Mouse (Mus musculus) limb, embryonic 14.5 days (tissue): ENCODE data around the gene Tmem50a. TPM values are rescaled to one million over a fixed set of nuclear protein-coding genes. Genes with fewer than 3 reads are reported as not detected.
A peak's percentile ranks its signal among the peaks of the same experiment; 100 is the strongest.
"Not testable (repeated sequence)": the region's sequence is repeated elsewhere in the genome, so short reads cannot be mapped to it uniquely, and the experiment has no call there.

Experiments used
- ATAC-seq: fragments of 200-750 bp; cut with Nextera tagmentation; 2 replicates; pipeline ENCODE4 v1.8.0; 2017; ENCODE audit warnings: low read depth, moderate number of reproducible peaks, moderate TSS enrichment; ENCODE audit not compliant: low FRiP score
- DNase-seq: peaks from one replicate; pipeline ENCODE4 v3.0.0-alpha.2; 2015; ENCODE audit warnings: low spot score
- H3K27ac ChIP-seq: fragments of 300-500 bp; sonication (generic); replicated peaks from 2 replicates; pipeline ENCODE4 v1.5.1; 2014; ENCODE audit warnings: low read depth, mild to moderate bottlenecking, low read length, moderate library complexity, mixed read lengths
- H3K27me3 ChIP-seq: fragments of 300-500 bp; sonication (generic); 2 replicates; pipeline ENCODE4 v1.6.1; 2014; ENCODE audit warnings: low read length, mixed read lengths; ENCODE audit not compliant: control insufficient read depth, insufficient read depth
- H3K36me3 ChIP-seq: fragments of 300-500 bp; sonication (generic); 2 replicates; pipeline ENCODE4 v1.6.1; 2014; ENCODE audit warnings: mild to moderate bottlenecking, low read length, moderate library complexity, mixed read lengths; ENCODE audit not compliant: control insufficient read depth, insufficient read depth
- H3K4me1 ChIP-seq: fragments of 300-500 bp; sonication (generic); 2 replicates; pipeline ENCODE4 v1.6.1; 2014; ENCODE audit warnings: antibody characterized with exemption, low read length, mixed read lengths; ENCODE audit not compliant: control insufficient read depth, insufficient read depth
- H3K4me2 ChIP-seq: fragments of 300-500 bp; sonication (generic); replicated peaks from 2 replicates; pipeline ENCODE4 v1.6.1; 2014; ENCODE audit warnings: low read depth, mild to moderate bottlenecking, low read length, moderate library complexity; ENCODE audit not compliant: severe bottlenecking
- H3K4me3 ChIP-seq: fragments of 300-500 bp; sonication (generic); replicated peaks from 2 replicates; pipeline ENCODE4 v1.5.1; 2014; ENCODE audit warnings: low read length
- H3K9ac ChIP-seq: fragments of 300-500 bp; sonication (generic); 2 replicates; pipeline ENCODE4 v1.6.1; 2014; ENCODE audit warnings: mild to moderate bottlenecking, low read depth, low read length, moderate library complexity; ENCODE audit not compliant: severe bottlenecking
- H3K9me3 ChIP-seq: fragments of 300-500 bp; sonication (generic); 2 replicates; pipeline ENCODE4 v1.6.1; 2016; ENCODE audit warnings: low read length; ENCODE audit not compliant: control insufficient read depth
- POLR2A ChIP-seq: fragments of 200-500 bp; IDR thresholded peaks from 2 replicates; pipeline ENCODE4 v1.8.0; 2012; ENCODE audit warnings: inconsistent platforms, mild to moderate bottlenecking, moderate library complexity, borderline replicate concordance; ENCODE audit not compliant: insufficient read depth, insufficient read length; ENCODE audit errors: extremely low read depth
- WGBS: fragments of 180-500 bp; shearing (Covaris S2); extraction: QIAGEN DNeasy Blood & Tissue Kit; methylation state at CpG from one replicate; pipeline ENCODE4 v1.1.7; 2014; 5-methylcytosine and 5-hydroxymethylcytosine counted together
- polyA plus RNA-seq, 2 experiments: library from polyadenylated mRNA; depleted of rRNA in 1 of 2; stranded (reverse) in 1 of 2; unstranded in 1 of 2; fragments of >200 nt; fragmentation: Nextera tagmentation in 1 of 2; extraction: Ambion mirVana in 1 of 2; gene quantifications; 2 replicates each; pipeline versions ENCODE4 v1.2.1 to v1.2.3; 2012 to 2014

The Tmem50a gene
- polyA plus RNA-seq, 2 experiments: 119 to 166 TPM

GRCm38 (mm10) chr4:134917194-134917593 is 2.4 kb upstream of the Tmem50a start:
- H3K36me3 ChIP-seq: peaks cover 7% of the 10 kb centered on the region; the same call in 1 of the 2 replicates
- no peak overlapping the region for H3K27ac ChIP-seq
- no peak for TF ChIP-seq POLR2A
- no peak overlapping the region for H3K9ac ChIP-seq
- no peaks in the 10 kb centered on the region for H3K27me3 ChIP-seq
- ATAC-seq (no peak), DNase-seq (no peak)
- WGBS: 70% methylated on average over 3 of the region's 3 CpGs
- H3K4me3 ChIP-seq: no peak overlapping the region
- peaks cover 4% of the 10 kb centered on the region for H3K4me1 ChIP-seq
- no peaks in the 10 kb centered on the region for H3K9me3 ChIP-seq
- H3K4me2 ChIP-seq: no peak overlapping the region

GRCm38 (mm10) chr4:134915223-134916050 is 613 bp upstream of the Tmem50a start:
- DNase-seq (no peak), ATAC-seq (no peak; the same call in 1 of the 2 replicates)
- peaks cover 4% of the 10 kb centered on the region for H3K4me1 ChIP-seq
- H3K9me3 ChIP-seq: no peaks in the 10 kb centered on the region
- peaks cover 13% of the 10 kb centered on the region; the same call in 1 of the 2 replicates for H3K36me3 ChIP-seq
- no peak for TF ChIP-seq POLR2A
- peak overlapping the region; percentile 76 for H3K4me3 ChIP-seq
- no peaks in the 10 kb centered on the region for H3K27me3 ChIP-seq
- H3K27ac ChIP-seq: no peak overlapping the region
- WGBS: 54% methylated on average over 14 of the region's 14 CpGs
- peak overlapping the region; percentile 54 for H3K4me2 ChIP-seq
- peak overlapping the region; percentile 76; the same call in 1 of the 2 replicates for H3K9ac ChIP-seq

GRCm38 (mm10) chr4:134914122-134914863 is 531 bp downstream of the Tmem50a start:
- Histone ChIP-seq H3K4me1 (peaks cover 4% of the 10 kb centered on the region), H3K9ac (peak overlapping the region; percentile 76), H3K27ac (peak overlapping the region; percentile 73), H3K27me3 (no peaks in the 10 kb centered on the region), H3K4me3 (peak overlapping the region; percentile 76), H3K4me2 (peak overlapping the region; percentile 54), H3K9me3 (no peaks in the 10 kb centered on the region), H3K36me3 (peaks cover 21% of the 10 kb centered on the region)
- no peak for TF ChIP-seq POLR2A
- ATAC-seq (peak; percentile 72), DNase-seq (no peak)
- 2% methylated on average over 40 of the region's 43 CpGs for WGBS

- Histone ChIP-seq H3K4me1 (peaks cover 4% of the 10 kb centered on the region), H3K9me3 (no peaks in the 10 kb centered on the region), H3K36me3 (peaks cover 29% of the 10 kb centered on the region), H3K4me3 (no peak overlapping the region; the same call in 1 of the 2 replicates), H3K27me3 (no peaks in the 10 kb centered on the region), H3K27ac (no peak overlapping the region), H3K4me2 (0 out of 2 replicates have a peak overlapping the region, but pooled peaks have one; percentile 1), H3K9ac (no peak overlapping the region)
- DNase-seq (no peak), ATAC-seq (no peak)
- no peak for TF ChIP-seq POLR2A
- 33% methylated on average over 3 of the region's 3 CpGs for WGBS
Observed at GRCm38 (mm10) chr4:134913413-134913812, 1.4 kb downstream of the Tmem50a start.

GRCm38 (mm10) chr4:134911406-134911805 is 3.4 kb downstream of the Tmem50a start:
- peaks cover 46% of the 10 kb centered on the region for H3K36me3 ChIP-seq
- not testable (repeated sequence) for DNase-seq, H3K27ac ChIP-seq, H3K27me3 ChIP-seq, H3K4me3 ChIP-seq, H3K4me1 ChIP-seq, ATAC-seq, H3K4me2 ChIP-seq, H3K9me3 ChIP-seq, H3K9ac ChIP-seq
- 91% methylated on average over 6 of the region's 8 CpGs for WGBS
